Mouse (Mus musculus): ENCODE data around the gene Tmem72.

DNA sequence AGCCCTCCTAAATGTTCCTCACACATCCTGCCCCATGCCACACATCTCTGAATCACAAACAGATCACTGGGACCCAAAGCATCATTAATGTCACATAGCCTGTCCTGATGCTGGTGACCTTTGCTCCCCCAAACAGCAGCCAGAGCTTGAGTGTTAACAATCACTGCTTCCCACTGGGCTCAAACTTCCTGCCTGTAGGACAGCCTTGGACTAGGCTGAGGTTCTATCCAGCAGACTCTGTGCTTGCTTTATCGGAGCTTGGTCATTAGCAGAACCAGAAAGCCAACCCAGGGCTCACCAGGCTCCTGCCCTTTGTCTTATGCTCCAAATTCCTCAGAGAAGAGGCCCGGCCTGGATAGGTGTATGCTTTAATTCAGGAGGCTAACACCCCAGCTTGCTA is 77.8 kb downstream of the Tmem72 start:
- TF ChIP-seq CTCF (IDR thresholded peaks at IDR 0.05) (no peak), EP300 (IDR thresholded peaks at IDR 0.05) (no peak)
